Mouse (Mus musculus) embryonic facial prominence, embryonic 11.5 days (tissue): ENCODE data around the gene Olfr52. TPM values are rescaled to one million over a fixed set of nuclear protein-coding genes. Genes with fewer than 3 reads are reported as not detected.
"Not testable (repeated sequence)": the region's sequence is repeated elsewhere in the genome, so short reads cannot be mapped to it uniquely, and the experiment has no call there.

Experiments
- ATAC-seq: fragments of 200-750 bp; cut with Nextera tagmentation; replicated peaks from 2 replicates; pipeline ENCODE4 v1.8.0; 2017; ENCODE audit warnings: low read depth; ENCODE audit not compliant: insufficient number of reproducible peaks, low FRiP score, low TSS enrichment
- DNase-seq: peaks from one replicate; pipeline ENCODE4 v3.0.0-alpha.2; 2015; ENCODE audit warnings: low spot score
- H3K27ac ChIP-seq: fragments of 300-500 bp; sonication (generic); replicated peaks from 2 replicates; pipeline ENCODE4 v1.5.1; 2014; ENCODE audit warnings: mild to moderate bottlenecking, low read depth, low read length, control low read depth
- H3K27me3 ChIP-seq: fragments of 300-500 bp; sonication (generic); 2 replicates; pipeline ENCODE4 v1.6.1; 2014; ENCODE audit warnings: mild to moderate bottlenecking, low read length, moderate library complexity, mixed read lengths; ENCODE audit not compliant: control insufficient read depth, insufficient read depth
- H3K36me3 ChIP-seq: fragments of 300-500 bp; sonication (generic); replicated peaks from 2 replicates; pipeline ENCODE4 v1.6.1; 2014; ENCODE audit warnings: low read depth, mild to moderate bottlenecking, low read length, moderate library complexity, mixed read lengths; ENCODE audit not compliant: control insufficient read depth, insufficient read depth
- H3K4me1 ChIP-seq: fragments of 300-500 bp; sonication (generic); 2 replicates; pipeline ENCODE4 v1.6.1; 2014; ENCODE audit warnings: low read length, mixed read lengths; ENCODE audit not compliant: control insufficient read depth, insufficient read depth
- H3K4me2 ChIP-seq: fragments of 300-500 bp; sonication (generic); 2 replicates; pipeline ENCODE4 v1.6.1; 2014; ENCODE audit warnings: low read depth, mild to moderate bottlenecking, control low read depth, low read length, moderate library complexity
- H3K4me3 ChIP-seq: fragments of 300-500 bp; sonication (generic); 2 replicates; pipeline ENCODE4 v1.5.1; 2014; ENCODE audit warnings: low read depth, low read length, control low read depth
- H3K9ac ChIP-seq: fragments of 300-500 bp; sonication (generic); replicated peaks from 2 replicates; pipeline ENCODE4 v1.6.1; 2014; ENCODE audit warnings: mild to moderate bottlenecking, control low read depth, low read length
- H3K9me3 ChIP-seq: fragments of 300-500 bp; sonication (generic); replicated peaks from 2 replicates; pipeline ENCODE4 v1.6.1; 2016; ENCODE audit warnings: mild to moderate bottlenecking, low read length, inconsistent platforms, mixed read lengths; ENCODE audit not compliant: control insufficient read depth
- whole genome bisulfite sequencing: fragments of 180-500 bp; shearing (Covaris S2); extraction: QIAGEN DNeasy Blood & Tissue Kit; methylation state at CpG from one replicate; pipeline ENCODE4 v1.1.7; 2014; 5-methylcytosine and 5-hydroxymethylcytosine counted together
- polyA plus RNA-seq: library from polyadenylated mRNA; unstranded; fragments of >200 nt; fragmentation: Nextera tagmentation; extraction: Ambion mirVana; gene quantifications from 2 replicates; pipeline ENCODE4 v1.2.1, GENCODE M21; 2014

Olfr52 gene
- not detected in 2 replicates for polyA plus RNA-seq

- H3K27ac ChIP-seq, result no peak within 1 kb of the TSS
- DNase-seq (no peak), ATAC-seq (no peak)
- H3K4me1 ChIP-seq, result no peaks in the 10 kb centered on the region
- no peaks in the 10 kb centered on the region for H3K36me3 ChIP-seq
- H3K4me3 ChIP-seq, result no peak within 1 kb of the TSS
- no peaks in the 10 kb centered on the region for H3K9me3 ChIP-seq
- H3K27me3 ChIP-seq, result no peaks in the 10 kb centered on the region
- no peak within 1 kb of the TSS for H3K9ac ChIP-seq
- H3K4me2 ChIP-seq, result no peak within 1 kb of the TSS
Observed at GRCm38 (mm10) chr2:86185583-86185982, at the start of gene Olfr52. TSS of gene Olfr52 (minus strand) at chr2:86185683.

GRCm38 (mm10) chr2:86231301-86231700 is 45.8 kb upstream of the Olfr52 start, which contains the start of gene Olfr1047:
TSS of gene Olfr1047 (minus strand) at chr2:86231401.
- ATAC-seq (no peak), DNase-seq (no peak)
- no peak within 1 kb of the TSS for H3K9ac ChIP-seq
- no peaks in the 10 kb centered on the region for H3K9me3 ChIP-seq
- no peak within 1 kb of the TSS for H3K27ac ChIP-seq
- H3K4me2 ChIP-seq, result no peak within 1 kb of the TSS
- no peaks in the 10 kb centered on the region for H3K36me3 ChIP-seq
- no peaks in the 10 kb centered on the region for H3K4me1 ChIP-seq
- no peaks in the 10 kb centered on the region for H3K27me3 ChIP-seq
- 88% methylated on average over 1 of the region's 1 CpGs for WGBS
- H3K4me3 ChIP-seq, result no peak within 1 kb of the TSS

GRCm38 (mm10) chr2:86219214-86219613 is 33.7 kb upstream of the Olfr52 start, which contains the start of gene Olfr1046:
TSS of gene Olfr1046 (minus strand) at chr2:86219314.
- Histone ChIP-seq H3K27ac (no peak within 1 kb of the TSS), H3K4me1 (no peaks in the 10 kb centered on the region), H3K4me2 (no peak within 1 kb of the TSS), H3K36me3 (no peaks in the 10 kb centered on the region), H3K27me3 (no peaks in the 10 kb centered on the region), H3K9ac (no peak within 1 kb of the TSS), H3K9me3 (no peaks in the 10 kb centered on the region), H3K4me3 (no peak within 1 kb of the TSS)
- DNase-seq (no peak), ATAC-seq (no peak)
- WGBS, result 79% methylated on average over 2 of the region's 2 CpGs

- Histone ChIP-seq H3K9me3 (no peaks in the 10 kb centered on the region), H3K4me2 (no peak within 1 kb of the TSS), H3K36me3 (no peaks in the 10 kb centered on the region), H3K4me1 (no peaks in the 10 kb centered on the region), H3K9ac (no peak within 1 kb of the TSS), H3K4me3 (no peak within 1 kb of the TSS), H3K27me3 (no peaks in the 10 kb centered on the region), H3K27ac (no peak within 1 kb of the TSS)
- no peak for ATAC-seq
- no peak for DNase-seq
Observed at GRCm38 (mm10) chr2:86202909-86203308, 17.4 kb upstream of the Olfr52 start, which contains the start of gene Olfr1045. TSS of gene Olfr1045 (minus strand) at chr2:86203009.

GRCm38 (mm10) chr2:86195863-86196262 is 10.4 kb upstream of the Olfr52 start:
- H3K9me3 ChIP-seq, result no peaks in the 10 kb centered on the region
- 47% methylated on average over 1 of the region's 1 CpGs for WGBS
- no peak for ATAC-seq
- DNase-seq, result no peak
- H3K27me3 ChIP-seq, result no peaks in the 10 kb centered on the region
- H3K4me2 ChIP-seq, result no peak overlapping the region
- no peak overlapping the region for H3K9ac ChIP-seq
- H3K27ac ChIP-seq, result no peak overlapping the region
- H3K4me1 ChIP-seq, result no peaks in the 10 kb centered on the region
- no peak overlapping the region for H3K4me3 ChIP-seq
- H3K36me3 ChIP-seq, result no peaks in the 10 kb centered on the region

- Histone ChIP-seq H3K9ac (no peak overlapping the region), H3K27me3 (no peaks in the 10 kb centered on the region), H3K9me3 (no peaks in the 10 kb centered on the region), H3K4me2 (no peak overlapping the region), H3K4me1 (no peaks in the 10 kb centered on the region), H3K27ac (no peak overlapping the region), H3K36me3 (no peaks in the 10 kb centered on the region), H3K4me3 (no peak overlapping the region)
- WGBS, result 81% methylated on average over 3 of the region's 3 CpGs
- no peak for DNase-seq
- no peak for ATAC-seq
Observed at GRCm38 (mm10) chr2:86179950-86180349, 5.5 kb downstream of the Olfr52 start.

- no peak for ATAC-seq
- H3K4me2 ChIP-seq, result no peak within 1 kb of the TSS
Observed at GRCm38 (mm10) chr2:86177720-86178119, 7.8 kb downstream of the Olfr52 start, which contains the start of gene Olfr1044. TSS of gene Olfr1044 (minus strand) at chr2:86177820.

GRCm38 (mm10) chr2:86175422-86175821 is 10.1 kb downstream of the Olfr52 start:
- WGBS, result 86% methylated on average over 7 of the region's 7 CpGs
- H3K4me1 ChIP-seq, H3K4me2 ChIP-seq, H3K27ac ChIP-seq, ATAC-seq, H3K9me3 ChIP-seq, H3K4me3 ChIP-seq, H3K36me3 ChIP-seq, H3K9ac ChIP-seq, H3K27me3 ChIP-seq, DNase-seq: not testable (repeated sequence)

More at GRCm38 (mm10) chr2:86177720-86178119, 7.8 kb downstream of the Olfr52 start, which contains the start of gene Olfr1044:
- Histone ChIP-seq H3K4me1 (no peaks in the 10 kb centered on the region), H3K27me3 (no peaks in the 10 kb centered on the region), H3K9me3 (no peaks in the 10 kb centered on the region), H3K9ac (no peak within 1 kb of the TSS), H3K4me3 (no peak within 1 kb of the TSS), H3K27ac (no peak within 1 kb of the TSS), H3K36me3 (no peaks in the 10 kb centered on the region)
- DNase-seq, result no peak
